24 mouse cellular contexts compared by ENCODE assay signal in the genomic region with DNA sequence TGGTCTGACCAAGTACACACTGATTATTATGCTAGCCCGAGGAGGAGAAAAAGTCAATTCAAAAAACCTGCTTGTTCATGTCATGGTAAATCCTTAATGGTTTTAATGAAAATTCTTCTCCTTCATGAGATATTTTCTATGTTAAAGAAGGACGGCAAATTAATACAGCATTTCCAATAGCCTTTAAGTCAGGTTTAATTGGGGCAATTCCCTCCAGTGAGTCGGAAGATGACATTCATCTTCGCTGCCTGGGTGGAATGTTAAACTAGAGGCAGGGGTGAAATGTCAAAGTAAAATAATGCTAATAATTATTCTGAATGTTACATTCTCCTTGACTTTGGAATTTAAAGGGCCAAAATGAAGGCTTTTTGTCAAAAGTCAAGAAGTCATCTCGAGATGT.
DNase-seq lines count a peak whose midpoint lies in the region; ATAC-seq and TF ChIP-seq lines count a peak whose summit lies in the region.
"Had no signal": no experiment of that assay in that cellular context is flagged by ENCODE, and none has a peak within 500 bp of the region (broad histone marks: within the 10 kb centered on the region; RNA-seq: fewer than 3 reads in every experiment).

No protein-coding gene starts in this region.

- H3K4me1 ChIP-seq in midbrain, embryonic 10.5 days: peaks cover 29% of the 10 kb centered on the region
- peaks cover 5% of the 10 kb centered on the region; the same call in 1 of the 2 replicates for H3K4me1 ChIP-seq in midbrain, postnatal 0 days (ENCODE audit: insufficient read depth, low read length)
- peaks cover 11% of the 10 kb centered on the region for H3K4me1 ChIP-seq in midbrain, embryonic 12.5 days

- no peak overlapping the region for H3K9ac ChIP-seq in midbrain, postnatal 0 days (replicated peaks; ENCODE audit: low read length, poor library complexity, severe bottlenecking)
- H3K9ac ChIP-seq in midbrain, embryonic 12.5 days (replicated peaks): no peak overlapping the region
- H3K9ac ChIP-seq: embryonic facial prominence, embryonic 12.5 days; liver, postnatal 0 days had no signal

- peaks cover 7% of the 10 kb centered on the region; the same call in 1 of the 2 replicates for H3K9me3 ChIP-seq in midbrain, embryonic 10.5 days (replicated peaks)
- no peaks in the 10 kb centered on the region for H3K9me3 ChIP-seq in midbrain, postnatal 0 days (ENCODE audit: low read length)
- peaks cover 4% of the 10 kb centered on the region; the same call in 1 of the 2 replicates for H3K9me3 ChIP-seq in midbrain, embryonic 12.5 days
- H3K9me3 ChIP-seq: heart, embryonic 13.5 days had no signal

- no peak for TF ChIP-seq CTCF in midbrain, postnatal 0 days (IDR thresholded peaks at IDR 0.05)

- peak; percentile 27 for DNase-seq in embryo, embryonic 10.5 days (ENCODE audit: low spot score)
- no peak for DNase-seq in embryo, embryonic 10 days (ENCODE audit: low spot score)
- DNase-seq in midbrain, embryonic 10.5 days (ENCODE audit: low spot score): no peak
- no peak for DNase-seq in midbrain, postnatal 0 days (ENCODE audit: low spot score)
- DNase-seq in B cell, adult 2 months: no peak
- DNase-seq in adrenal gland, postnatal 14 days: no peak
- DNase-seq in layer of hippocampus, adult 11-12 months (ENCODE audit: low spot score): no peak
- DNase-seq: adrenal gland, postnatal 10 days; cerebellum, adult 11 months; gastrocnemius, postnatal 14 days; heart, adult 18-20 months; kidney, adult 8-10 months; kidney, postnatal 14 days; liver; liver, postnatal 0 days; lung, postnatal 10 days had no signal

- H3K4me2 ChIP-seq in midbrain, postnatal 0 days (ENCODE audit: low read depth, low read length, poor library complexity, severe bottlenecking): no peak overlapping the region
- H3K4me2 ChIP-seq in midbrain, embryonic 12.5 days (replicated peaks): no peak overlapping the region
- H3K4me2 ChIP-seq: embryonic facial prominence, embryonic 12.5 days; heart, embryonic 13.5 days had no signal

- peaks cover 5% of the 10 kb centered on the region; the same call in 1 of the 2 replicates for H3K27me3 ChIP-seq in midbrain, embryonic 10.5 days (ENCODE audit: low read depth, poor library complexity, severe bottlenecking)
- H3K27me3 ChIP-seq in midbrain, postnatal 0 days (ENCODE audit: insufficient read depth, low read length): no peaks in the 10 kb centered on the region
- no peaks in the 10 kb centered on the region for H3K27me3 ChIP-seq in midbrain, embryonic 12.5 days
- H3K27me3 ChIP-seq: embryonic facial prominence, embryonic 12.5 days; heart, embryonic 13.5 days; Patski had no signal

- no peak overlapping the region for H3K4me3 ChIP-seq in midbrain, embryonic 10.5 days
- H3K4me3 ChIP-seq in midbrain, postnatal 0 days (ENCODE audit: low read depth, low read length): no peak overlapping the region
- H3K4me3 ChIP-seq in midbrain, embryonic 12.5 days: no peak overlapping the region
- H3K4me3 ChIP-seq: embryonic facial prominence, embryonic 12.5 days; erythroblast, embryonic 14.5 days; heart, embryonic 13.5 days; left cerebral cortex, adult 2 months had no signal

- no peak for ATAC-seq in midbrain, postnatal 0 days (ENCODE audit: low FRiP score)
- no peak; the same call in 1 of the 2 replicates for ATAC-seq in midbrain, embryonic 12.5 days (ENCODE audit: low FRiP score, low read depth)
- ATAC-seq: activated CD4-positive, CD25-positive, alpha-beta regulatory T cell, adult 4 months; CD4-positive, CD25-positive, alpha-beta regulatory T cell, adult 4 months; liver, postnatal 0 days; Patski had no signal

- no peaks in the 10 kb centered on the region for H3K36me3 ChIP-seq in midbrain, embryonic 10.5 days
- H3K36me3 ChIP-seq in midbrain, postnatal 0 days (ENCODE audit: insufficient read depth, low read length): no peaks in the 10 kb centered on the region
- H3K36me3 ChIP-seq in midbrain, embryonic 12.5 days: no peaks in the 10 kb centered on the region; the same call in 1 of the 2 replicates
- H3K36me3 ChIP-seq: embryonic facial prominence, embryonic 12.5 days; heart, embryonic 13.5 days had no signal

- peak overlapping the region; percentile 47; the same call in 1 of the 2 replicates for H3K27ac ChIP-seq in midbrain, embryonic 10.5 days (replicated peaks)
- no peak overlapping the region for H3K27ac ChIP-seq in midbrain, postnatal 0 days (ENCODE audit: low read depth, low read length)
- H3K27ac ChIP-seq in midbrain, embryonic 12.5 days (replicated peaks): peak overlapping the region; percentile 69; the same call in 1 of the 2 replicates
- H3K27ac ChIP-seq: left cerebral cortex, adult 2 months had no signal

- 50% methylated on average over 5 of the region's 5 CpGs for WGBS in midbrain, embryonic 10.5 days
- 27% methylated on average over 5 of the region's 5 CpGs for WGBS in midbrain, postnatal 0 days
- 22% methylated on average over 5 of the region's 5 CpGs for WGBS in midbrain, embryonic 12.5 days
